Mouse (Mus musculus) neutrophil, adult 5-6 weeks (primary cell): ENCODE measurements around the gene Supt4a. TPM values are rescaled to one million over a fixed set of nuclear protein-coding genes. Genes with fewer than 3 reads are reported as not detected.
A peak's percentile ranks its signal among the peaks of the same experiment; 100 is the strongest.

Experiments used
- ATAC-seq: fragments of 151-379, 151-347 bp; 2 replicates; pipeline ENCODE4 v1.8.0; 2017; ENCODE audit warnings: mild to moderate bottlenecking, moderate TSS enrichment; ENCODE audit not compliant: insufficient number of reproducible peaks, poor library complexity, low FRiP score, severe bottlenecking; ENCODE audit errors: extremely low read depth
- total RNA-seq: library from RNA; stranded (forward); fragments of 200-1000 nt; gene quantifications from 2 replicates; pipeline ENCODE4 v1.2.3, GENCODE M21; 2017

Gene Supt4a
- total RNA-seq: 181 and 183 TPM in 2 replicates

GRCm38 (mm10) chr11:87737175-87737740 is at the start of gene Supt4a:
TSS of gene Supt4a (plus strand) at chr11:87737552.
- ATAC-seq: peak; percentile 88

GRCm38 (mm10) chr11:87688478-87689203 is 48.7 kb upstream of the Supt4a start:
- ATAC-seq: no peak

- ATAC-seq: no peak
Observed at GRCm38 (mm10) chr11:87689402-87689808, 47.9 kb upstream of the Supt4a start.

GRCm38 (mm10) chr11:87690054-87690740 is 47.2 kb upstream of the Supt4a start:
- ATAC-seq: peak; percentile 19; the same call in 1 of the 2 replicates

GRCm38 (mm10) chr11:87697131-87697682 is 40.1 kb upstream of the Supt4a start:
- no peak for ATAC-seq

- ATAC-seq: no peak
Observed at GRCm38 (mm10) chr11:87698126-87698525, 39.2 kb upstream of the Supt4a start.

GRCm38 (mm10) chr11:87701108-87701507 is 36.2 kb upstream of the Supt4a start:
- no peak for ATAC-seq

GRCm38 (mm10) chr11:87701877-87702620 is 35.3 kb upstream of the Supt4a start:
- no peak for ATAC-seq

GRCm38 (mm10) chr11:87703654-87704053 is 33.7 kb upstream of the Supt4a start:
- no peak for ATAC-seq

- no peak for ATAC-seq
Observed at GRCm38 (mm10) chr11:87704289-87704688, 33.1 kb upstream of the Supt4a start.

GRCm38 (mm10) chr11:87707570-87707969 is 29.8 kb upstream of the Supt4a start:
- no peak for ATAC-seq

GRCm38 (mm10) chr11:87708979-87709378 is 28.4 kb upstream of the Supt4a start:
- no peak for ATAC-seq

- ATAC-seq: peak; percentile 27
Observed at GRCm38 (mm10) chr11:87709513-87710261, 27.7 kb upstream of the Supt4a start.

- no peak for ATAC-seq
Observed at GRCm38 (mm10) chr11:87710262-87710615, 27.1 kb upstream of the Supt4a start.

- ATAC-seq: no peak
Observed at GRCm38 (mm10) chr11:87712188-87712587, 25.2 kb upstream of the Supt4a start.

- no peak for ATAC-seq
Observed at GRCm38 (mm10) chr11:87715999-87716398, 21.4 kb upstream of the Supt4a start.

- ATAC-seq: peak; percentile 18; the same call in 1 of the 2 replicates
Observed at GRCm38 (mm10) chr11:87719526-87719925, 17.8 kb upstream of the Supt4a start.

- no peak for ATAC-seq
Observed at GRCm38 (mm10) chr11:87720324-87720723, 17.0 kb upstream of the Supt4a start.
